Mouse (Mus musculus): Measurements from ENCODE around the gene Ranbp3.

The Ranbp3 gene

DNA sequence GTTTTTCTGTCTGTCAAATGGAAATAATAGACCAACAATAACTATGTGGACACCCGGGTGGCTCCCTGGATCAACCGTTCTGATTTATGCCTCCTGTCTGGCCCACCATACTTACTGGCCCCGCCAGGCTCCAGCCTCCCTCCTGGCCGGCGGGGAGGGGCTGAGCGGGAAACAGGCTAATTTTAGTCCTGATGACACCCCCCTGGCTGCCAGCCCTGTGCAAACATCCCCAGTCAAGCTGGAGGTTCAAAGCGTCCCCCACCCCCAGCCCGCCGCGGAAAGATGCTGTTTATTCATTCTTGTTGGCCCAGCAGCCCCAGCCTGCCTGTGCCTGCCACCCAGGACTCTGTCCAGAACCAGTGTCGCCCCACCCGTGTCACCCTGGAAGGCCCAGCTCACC lies 55.0 kb downstream of the Ranbp3 start:
- peak; percentile 33 for DNase-seq

GRCm38 (mm10) chr17:56729151-56729550 lies 56.1 kb downstream of the Ranbp3 start:
- DNase-seq, result peak; percentile 70

GRCm38 (mm10) chr17:56729656-56730055 lies 56.6 kb downstream of the Ranbp3 start:
- no peak for DNase-seq

DNA sequence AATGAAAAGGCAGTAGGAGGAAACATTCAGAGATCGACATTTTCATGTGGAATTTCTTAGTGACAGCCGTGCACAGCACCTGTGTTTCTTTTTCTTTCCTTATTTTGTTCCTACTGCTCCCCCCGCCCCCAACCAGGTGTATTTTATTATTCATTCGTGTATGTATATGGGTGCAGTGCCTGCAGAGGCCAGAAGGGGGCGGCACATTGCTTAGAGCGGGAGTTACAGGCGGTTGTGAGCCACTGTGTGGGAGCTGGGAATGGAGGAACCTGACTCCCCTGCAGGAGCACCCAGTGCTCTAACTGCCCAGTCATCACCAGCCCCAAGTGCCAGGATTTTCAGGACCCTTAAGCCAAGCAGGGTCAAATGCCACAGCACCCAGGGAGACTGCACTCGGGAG lies 63.4 kb downstream of the Ranbp3 start:
- DNase-seq, result no peak

DNA sequence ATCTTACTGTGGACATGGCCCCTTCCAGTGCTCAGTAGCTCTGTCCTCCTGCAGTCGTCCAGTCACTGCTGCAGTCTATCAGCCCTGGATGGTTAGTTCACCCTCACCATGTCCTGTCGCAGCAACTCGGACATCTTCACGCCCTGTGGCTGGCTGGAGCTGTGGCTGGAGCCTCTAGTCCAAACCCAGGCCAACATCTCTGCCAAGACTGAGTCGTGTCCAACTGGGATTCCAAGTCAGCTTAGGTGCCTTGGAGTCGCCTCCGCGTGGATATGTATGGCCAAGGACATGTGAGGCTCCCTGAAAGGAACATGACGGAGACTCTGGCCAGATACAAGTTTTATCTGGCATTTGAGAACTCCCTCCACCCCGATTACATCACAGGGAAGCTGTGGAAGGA lies 65.1 kb downstream of the Ranbp3 start:
- DNase-seq, result no peak

GRCm38 (mm10) chr17:56740118-56740787 lies 67.2 kb downstream of the Ranbp3 start:
- DNase-seq, result no peak

- no peak for DNase-seq
Measured at GRCm38 (mm10) chr17:56740788-56741160, 67.7 kb downstream of the Ranbp3 start.

DNA sequence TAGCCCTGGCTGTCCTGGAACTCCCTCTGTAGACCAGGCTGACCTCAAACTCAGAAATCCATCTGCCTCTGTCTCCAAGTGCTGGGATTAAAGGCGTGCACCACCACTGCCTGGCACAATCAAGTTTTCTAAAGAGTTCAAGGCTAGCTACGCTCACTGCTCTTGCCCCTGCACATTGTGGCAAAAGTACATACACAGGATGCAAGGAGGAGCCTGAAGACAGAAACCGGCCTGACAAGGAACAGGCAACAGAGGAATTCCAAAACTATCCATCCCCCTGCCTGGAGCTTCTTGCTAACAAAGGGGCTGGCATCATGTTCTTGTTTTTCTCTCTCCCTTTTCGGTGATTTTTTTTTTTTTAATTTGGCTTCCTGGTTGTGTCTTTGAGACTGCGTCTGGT lies 71.1 kb downstream of the Ranbp3 start:
- DNase-seq, result no peak

- no peak for DNase-seq
Measured at GRCm38 (mm10) chr17:56751404-56752072, 78.4 kb downstream of the Ranbp3 start.

DNA sequence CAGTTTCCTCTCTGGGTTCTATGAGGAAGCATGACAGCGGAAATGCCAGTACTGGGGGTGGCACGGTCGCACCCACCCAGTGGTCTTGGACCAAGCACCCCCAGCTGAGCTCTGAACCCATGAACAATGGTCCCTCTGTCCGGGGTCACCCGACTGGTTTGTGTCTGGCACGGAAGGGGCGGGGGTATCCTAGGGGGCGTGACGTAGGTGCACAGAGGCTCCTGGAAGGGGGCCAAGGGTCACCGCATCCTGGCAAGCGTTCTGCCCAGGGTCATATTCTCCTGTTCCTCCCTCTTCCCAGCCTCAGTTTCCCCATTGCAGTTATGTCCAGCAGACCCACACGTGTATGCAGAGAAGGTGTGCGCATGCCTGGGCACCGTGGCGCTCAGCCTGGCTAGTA lies 80.4 kb downstream of the Ranbp3 start:
- no peak for DNase-seq

- no peak for DNase-seq
Measured at GRCm38 (mm10) chr17:56754271-56755185, 81.4 kb downstream of the Ranbp3 start.

DNA sequence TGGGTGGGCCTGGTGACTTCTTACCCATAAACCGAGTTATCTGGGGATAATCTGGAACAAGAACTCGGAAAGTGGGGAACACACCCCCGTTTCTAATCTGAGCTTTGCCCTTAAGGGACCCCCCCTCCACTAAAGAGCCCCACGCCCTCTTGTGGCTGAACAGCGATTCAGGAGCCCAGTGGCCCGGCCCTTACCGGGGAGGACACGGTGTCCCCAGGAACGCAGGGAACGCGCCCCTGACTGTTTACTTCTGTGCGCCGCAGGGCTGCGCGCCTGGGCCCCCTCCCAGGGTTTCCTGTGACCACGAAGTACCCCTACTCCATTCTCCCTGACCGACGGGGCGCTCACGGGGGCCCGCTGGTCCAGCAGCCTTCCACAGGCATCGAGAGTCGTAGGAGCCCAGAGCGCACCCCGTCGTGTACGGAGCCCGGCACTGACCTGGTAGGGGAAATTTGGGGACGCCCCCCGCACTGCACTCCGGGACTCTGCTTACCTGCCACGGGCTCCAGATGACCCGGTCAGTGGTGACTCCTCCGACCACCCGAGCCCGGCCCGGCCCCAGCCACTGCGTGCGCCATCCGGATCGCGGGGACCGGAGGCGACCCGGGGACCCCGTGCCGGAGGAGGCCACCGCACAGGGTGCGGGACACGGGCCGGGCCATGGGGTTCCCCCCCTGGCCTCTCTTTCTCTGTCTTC lies 83.8 kb downstream of the Ranbp3 start:
- DNase-seq, result no peak

- peak; percentile 88 for DNase-seq
Measured at GRCm38 (mm10) chr17:56757416-56758123, 84.5 kb downstream of the Ranbp3 start, which contains the start of gene Nrtn. Gene Nrtn, minus strand, starts transcription at chr17:56757530.

DNA sequence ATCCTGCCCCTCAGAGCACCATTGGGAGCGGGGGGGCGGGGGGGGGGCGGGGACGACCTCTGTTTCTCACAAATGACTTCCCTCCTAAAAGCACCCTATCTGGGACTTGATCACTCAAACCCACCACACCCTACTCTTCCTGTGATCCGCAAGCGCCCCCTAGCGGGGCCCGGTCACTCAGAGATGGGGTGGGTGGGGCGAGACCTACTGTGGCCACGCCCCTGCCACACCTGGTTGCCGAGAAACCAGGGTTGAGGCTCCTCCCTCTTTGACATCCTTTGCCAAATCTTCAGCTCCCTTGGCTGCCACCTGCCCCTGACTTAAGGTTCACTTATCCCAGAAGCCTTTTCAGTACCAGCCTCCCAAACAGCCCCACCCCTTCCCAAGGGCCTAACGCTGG lies 85.0 kb downstream of the Ranbp3 start:
- DNase-seq, result peak; percentile 91

GRCm38 (mm10) chr17:56759261-56759660 lies 86.2 kb downstream of the Ranbp3 start:
- no peak for DNase-seq

- DNase-seq, result no peak
Measured at GRCm38 (mm10) chr17:56761077-56761476, 88.0 kb downstream of the Ranbp3 start.

Measured in kidney, adult 11 months (tissue).